Mouse (Mus musculus): ENCODE data around the gene Epop. TPM values are rescaled to one million over a fixed set of nuclear protein-coding genes. Genes with fewer than 3 reads are reported as not detected.

Gene Epop
- polyA plus RNA-seq, 1 experiment from 2014 or later: 1.1 TPM

GRCm38 (mm10) chr11:97628303-97628567, 1.3 kb downstream of the Epop start:
- Histone ChIP-seq H3K4me2 (replicated peaks; ENCODE audit: low read depth) (peak overlapping the region; percentile 97), H3K4me3 (ENCODE audit: low read depth, low read length) (peak overlapping the region; percentile 64), H3K9me3 (ENCODE audit: control insufficient read depth) (no peaks in the 10 kb centered on the region), H3K27ac (ENCODE audit: low read depth, low read length) (no peak overlapping the region), H3K36me3 (ENCODE audit: control insufficient read depth, insufficient read depth) (no peaks in the 10 kb centered on the region), H3K27me3 (replicated peaks; ENCODE audit: control insufficient read depth, insufficient read depth, low read length) (peaks cover 83% of the 10 kb centered on the region), H3K9ac (ENCODE audit: low read depth, low read length) (no peak overlapping the region), H3K4me1 (replicated peaks; ENCODE audit: control insufficient read depth, insufficient read depth, low read length) (no peaks in the 10 kb centered on the region)
- WGBS: 2% methylated on average over 25 of the region's 28 CpGs
- no peak for ATAC-seq
- TF ChIP-seq CTCF (IDR thresholded peaks at IDR 0.05; ENCODE audit: low read depth): no peak

DNA sequence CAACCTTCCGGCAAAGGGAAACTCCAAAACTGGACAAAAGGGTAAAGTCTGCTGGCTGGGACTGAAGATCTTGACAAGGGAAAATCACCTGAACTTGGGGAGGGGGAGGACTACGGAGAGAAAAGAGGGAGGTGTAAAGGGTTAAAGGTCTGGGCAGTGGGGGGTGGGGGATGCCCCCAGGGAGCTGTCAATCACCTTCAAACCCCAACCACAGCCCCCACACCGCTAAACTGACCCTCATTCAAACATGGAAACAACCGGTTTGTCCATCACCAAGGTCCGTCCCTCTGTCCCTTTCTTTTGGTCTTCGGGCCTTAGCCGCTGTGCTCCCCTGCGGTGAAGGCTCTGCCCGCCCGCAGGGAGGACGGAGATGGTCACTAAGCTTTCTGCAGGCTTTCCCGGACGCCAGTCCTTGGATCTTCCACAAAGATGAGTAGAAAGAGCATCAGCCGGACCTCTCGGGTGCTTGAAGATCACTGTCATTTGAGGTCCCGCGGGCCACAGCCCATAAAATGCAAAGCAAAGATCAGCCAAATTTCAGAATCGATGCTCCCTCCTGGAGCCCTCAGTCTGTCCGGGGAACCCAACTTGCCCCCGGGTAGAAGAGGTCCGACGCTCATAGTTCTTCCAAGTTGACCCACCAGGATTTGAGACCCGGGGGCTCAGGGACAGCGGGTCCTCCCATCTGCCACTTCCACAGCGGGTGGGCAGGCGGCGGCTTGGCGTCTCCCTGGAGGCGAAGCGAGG, 1.8 kb downstream of the Epop start:
- H3K27me3 ChIP-seq (replicated peaks; ENCODE audit: control insufficient read depth, insufficient read depth, low read length): peaks cover 84% of the 10 kb centered on the region

GRCm38 (mm10) chr11:97626850-97627249, 2.7 kb downstream of the Epop start:
- no peaks in the 10 kb centered on the region for H3K36me3 ChIP-seq (ENCODE audit: control insufficient read depth, insufficient read depth)
- no peak for TF ChIP-seq CTCF (IDR thresholded peaks at IDR 0.05; ENCODE audit: low read depth)
- no peaks in the 10 kb centered on the region for H3K9me3 ChIP-seq (ENCODE audit: control insufficient read depth)
- no peak overlapping the region for H3K27ac ChIP-seq (ENCODE audit: low read depth, low read length)
- H3K4me2 ChIP-seq (replicated peaks; ENCODE audit: low read depth): no peak overlapping the region
- peaks cover 81% of the 10 kb centered on the region for H3K27me3 ChIP-seq (replicated peaks; ENCODE audit: control insufficient read depth, insufficient read depth, low read length)
- no peak overlapping the region for H3K4me3 ChIP-seq (ENCODE audit: low read depth, low read length)
- no peak overlapping the region for H3K9ac ChIP-seq (ENCODE audit: low read depth, low read length)
- WGBS: 25% methylated on average over 10 of the region's 10 CpGs
- ATAC-seq: 0 out of 2 replicates have a peak, but pooled peaks have one; percentile 27
- H3K4me1 ChIP-seq (replicated peaks; ENCODE audit: control insufficient read depth, insufficient read depth, low read length): no peaks in the 10 kb centered on the region

More for the DNA sequence above, 1.8 kb downstream of the Epop start:
- Histone ChIP-seq H3K4me2 (replicated peaks; ENCODE audit: low read depth) (peak overlapping the region; percentile 97), H3K9me3 (ENCODE audit: control insufficient read depth) (no peaks in the 10 kb centered on the region), H3K36me3 (ENCODE audit: control insufficient read depth, insufficient read depth) (no peaks in the 10 kb centered on the region), H3K4me1 (replicated peaks; ENCODE audit: control insufficient read depth, insufficient read depth, low read length) (no peaks in the 10 kb centered on the region), H3K27ac (ENCODE audit: low read depth, low read length) (no peak overlapping the region), H3K4me3 (ENCODE audit: low read depth, low read length) (peak overlapping the region; percentile 64), H3K9ac (ENCODE audit: low read depth, low read length) (no peak overlapping the region)
- no peak for TF ChIP-seq CTCF (IDR thresholded peaks at IDR 0.05; ENCODE audit: low read depth)
- no peak for ATAC-seq
- 22% methylated on average over 30 of the region's 30 CpGs for WGBS

- Histone ChIP-seq H3K4me3 (ENCODE audit: low read depth, low read length) (no peak overlapping the region), H3K36me3 (ENCODE audit: control insufficient read depth, insufficient read depth) (no peaks in the 10 kb centered on the region), H3K27ac (ENCODE audit: low read depth, low read length) (no peak overlapping the region), H3K9ac (ENCODE audit: low read depth, low read length) (no peak overlapping the region), H3K9me3 (ENCODE audit: control insufficient read depth) (no peaks in the 10 kb centered on the region), H3K4me2 (replicated peaks; ENCODE audit: low read depth) (no peak overlapping the region), H3K4me1 (replicated peaks; ENCODE audit: control insufficient read depth, insufficient read depth, low read length) (no peaks in the 10 kb centered on the region), H3K27me3 (replicated peaks; ENCODE audit: control insufficient read depth, insufficient read depth, low read length) (peaks cover 77% of the 10 kb centered on the region)
- 24% methylated on average over 13 of the region's 13 CpGs for WGBS
- no peak for TF ChIP-seq CTCF (IDR thresholded peaks at IDR 0.05; ENCODE audit: low read depth)
- ATAC-seq: no peak
Observed at GRCm38 (mm10) chr11:97626431-97626830, 3.1 kb downstream of the Epop start.

DNA sequence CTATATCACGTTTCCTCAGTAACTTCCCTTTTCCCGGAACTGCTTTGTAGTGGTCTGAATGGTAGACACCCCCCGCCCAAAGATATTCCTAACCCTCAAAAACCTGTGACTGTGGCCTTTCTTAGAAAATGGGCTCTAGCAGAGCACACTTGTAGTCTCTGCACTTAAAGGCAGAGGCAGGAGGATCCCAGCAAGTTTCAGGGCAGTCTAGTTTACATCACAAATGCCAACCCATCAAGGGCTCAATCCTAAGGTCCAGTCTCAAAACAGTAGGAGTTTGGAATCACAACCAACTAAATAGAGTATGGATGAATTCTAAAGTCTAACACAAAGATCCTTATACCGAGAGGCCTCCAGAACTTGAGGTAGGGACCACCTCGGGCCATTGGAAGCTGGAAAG, 4.0 kb downstream of the Epop start:
- no peak for TF ChIP-seq CTCF (IDR thresholded peaks at IDR 0.05; ENCODE audit: low read depth)
- H3K4me3 ChIP-seq (ENCODE audit: low read depth, low read length): no peak overlapping the region
- H3K27ac ChIP-seq (ENCODE audit: low read depth, low read length): no peak overlapping the region
- no peaks in the 10 kb centered on the region for H3K36me3 ChIP-seq (ENCODE audit: control insufficient read depth, insufficient read depth)
- no peak overlapping the region for H3K9ac ChIP-seq (ENCODE audit: low read depth, low read length)
- no peak overlapping the region for H3K4me2 ChIP-seq (replicated peaks; ENCODE audit: low read depth)
- no peaks in the 10 kb centered on the region for H3K9me3 ChIP-seq (ENCODE audit: control insufficient read depth)
- 83% methylated on average over 5 of the region's 5 CpGs for WGBS
- H3K27me3 ChIP-seq (replicated peaks; ENCODE audit: control insufficient read depth, insufficient read depth, low read length): peaks cover 68% of the 10 kb centered on the region
- H3K4me1 ChIP-seq (replicated peaks; ENCODE audit: control insufficient read depth, insufficient read depth, low read length): no peaks in the 10 kb centered on the region
- ATAC-seq: no peak

- H3K9me3 ChIP-seq (ENCODE audit: control insufficient read depth): no peaks in the 10 kb centered on the region
- ATAC-seq: no peak
- 54% methylated on average over 9 of the region's 9 CpGs for WGBS
- no peak overlapping the region for H3K4me2 ChIP-seq (replicated peaks; ENCODE audit: low read depth)
- no peak overlapping the region for H3K27ac ChIP-seq (ENCODE audit: low read depth, low read length)
- H3K27me3 ChIP-seq (replicated peaks; ENCODE audit: control insufficient read depth, insufficient read depth, low read length): peaks cover 45% of the 10 kb centered on the region
- no peaks in the 10 kb centered on the region for H3K36me3 ChIP-seq (ENCODE audit: control insufficient read depth, insufficient read depth)
- TF ChIP-seq CTCF (IDR thresholded peaks at IDR 0.05; ENCODE audit: low read depth): no peak
- no peaks in the 10 kb centered on the region for H3K4me1 ChIP-seq (replicated peaks; ENCODE audit: control insufficient read depth, insufficient read depth, low read length)
- H3K9ac ChIP-seq (ENCODE audit: low read depth, low read length): no peak overlapping the region
- no peak overlapping the region for H3K4me3 ChIP-seq (ENCODE audit: low read depth, low read length)
Observed at GRCm38 (mm10) chr11:97623166-97623565, 6.3 kb downstream of the Epop start.
